Mouse (Mus musculus) C2C12 (cell line): Measurements from ENCODE around the gene Msi2. TPM values are rescaled to one million over a fixed set of nuclear protein-coding genes. Genes with fewer than 3 reads are reported as not detected.
A peak's percentile ranks its signal among the peaks of the same experiment; 100 is the strongest.

Experiments
- H3K27me3 ChIP-seq: one replicate; pipeline ENCODE4 v1.6.1; 2011; ENCODE audit not compliant: control insufficient read depth, insufficient read depth, insufficient read length
- H3K36me3 ChIP-seq: one replicate; pipeline ENCODE4 v1.6.1; 2011; ENCODE audit not compliant: control insufficient read depth, insufficient read depth
- H3K4me3 ChIP-seq: one replicate; pipeline ENCODE4 v1.5.1; 2011; ENCODE audit warnings: mild to moderate bottlenecking, control low read depth; ENCODE audit not compliant: poor library complexity, insufficient read depth, severe bottlenecking
- H3K79me2 ChIP-seq: one replicate; pipeline ENCODE4 v1.6.1; 2011; ENCODE audit not compliant: control insufficient read depth, insufficient read depth
- H3K79me3 ChIP-seq: one replicate; pipeline ENCODE4 v1.6.1; 2011; ENCODE audit warnings: low read depth, control low read depth
- H3ac ChIP-seq: one replicate; pipeline ENCODE3; 2011; ENCODE audit warnings: low read depth; ENCODE audit not compliant: control insufficient read depth, insufficient read length
- CEBPB ChIP-seq: IDR thresholded peaks from one replicate; pipeline ENCODE4 v1.6.1; 2011; ENCODE audit warnings: low read depth, mild to moderate bottlenecking, control low read depth, moderate library complexity
- CTCF ChIP-seq: IDR thresholded peaks from one replicate; pipeline ENCODE4 v1.5.1; 2011; ENCODE audit not compliant: control insufficient read depth, insufficient read depth, insufficient read length
- FOSL1 ChIP-seq: IDR thresholded peaks from one replicate; pipeline ENCODE4 v1.8.0; 2011; ENCODE audit warnings: mild to moderate bottlenecking, low read length; ENCODE audit not compliant: poor library complexity, insufficient read depth, severe bottlenecking
- MAX ChIP-seq: IDR thresholded peaks from one replicate; pipeline ENCODE4 v1.6.1; 2011; ENCODE audit warnings: mild to moderate bottlenecking, control low read depth
- MYOD1 ChIP-seq: IDR thresholded peaks from one replicate; pipeline ENCODE4 v1.6.1; 2011; ENCODE audit warnings: low read depth; ENCODE audit not compliant: control insufficient read depth, insufficient read length
- MYOG ChIP-seq: IDR thresholded peaks from one replicate; pipeline ENCODE4 v1.6.1; 2011; ENCODE audit not compliant: control insufficient read depth, insufficient read length; ENCODE audit errors: extremely low read depth
- USF1 ChIP-seq: IDR thresholded peaks from one replicate; pipeline ENCODE4 v1.6.1; 2011; ENCODE audit warnings: low read depth, mild to moderate bottlenecking, control low read depth, moderate library complexity
- polyA plus RNA-seq: library from polyadenylated mRNA; unstranded; fragments of >200 nt; fragmentation: generic; extraction: Trizol; gene quantifications from one replicate; pipeline ENCODE4 v1.2.1, GENCODE M21; 2012; ENCODE audit warnings: missing spikeins

Msi2 gene
- polyA plus RNA-seq, 1 experiment, result 8.4 TPM

DNA sequence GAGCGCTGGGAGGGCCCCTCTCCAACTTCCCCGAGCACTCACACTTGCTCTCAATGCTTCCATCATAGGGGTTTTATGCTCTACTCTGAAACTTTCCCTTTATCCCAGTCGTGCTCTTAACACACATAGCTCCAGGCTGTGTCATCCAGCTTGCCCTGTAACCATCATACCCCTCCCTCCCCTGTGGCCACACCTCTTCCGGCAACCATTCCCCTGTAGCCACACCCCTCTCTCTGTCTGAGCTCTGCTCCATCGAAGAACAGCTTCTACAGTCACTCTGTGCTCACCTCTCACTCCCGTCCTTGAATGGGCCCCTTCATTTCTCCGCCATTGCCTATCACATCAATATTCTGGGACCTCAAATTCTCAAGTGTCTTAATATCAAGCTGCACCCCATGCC, 219.8 kb downstream of the Msi2 start:
- no peak for TF ChIP-seq FOSL1
- TF ChIP-seq CEBPB, result no peak
- TF ChIP-seq MYOD1, result no peak
- no peak for TF ChIP-seq USF1
- TF ChIP-seq MAX, result no peak
- no peak for TF ChIP-seq CTCF
- TF ChIP-seq MYOG, result no peak
- no peaks in the 10 kb centered on the region for H3K79me2 ChIP-seq
- H3K4me3 ChIP-seq, result no peak overlapping the region
- H3K27me3 ChIP-seq, result no peaks in the 10 kb centered on the region
- H3ac ChIP-seq, result no peak overlapping the region
- no peaks in the 10 kb centered on the region for H3K79me3 ChIP-seq
- no peaks in the 10 kb centered on the region for H3K36me3 ChIP-seq

DNA sequence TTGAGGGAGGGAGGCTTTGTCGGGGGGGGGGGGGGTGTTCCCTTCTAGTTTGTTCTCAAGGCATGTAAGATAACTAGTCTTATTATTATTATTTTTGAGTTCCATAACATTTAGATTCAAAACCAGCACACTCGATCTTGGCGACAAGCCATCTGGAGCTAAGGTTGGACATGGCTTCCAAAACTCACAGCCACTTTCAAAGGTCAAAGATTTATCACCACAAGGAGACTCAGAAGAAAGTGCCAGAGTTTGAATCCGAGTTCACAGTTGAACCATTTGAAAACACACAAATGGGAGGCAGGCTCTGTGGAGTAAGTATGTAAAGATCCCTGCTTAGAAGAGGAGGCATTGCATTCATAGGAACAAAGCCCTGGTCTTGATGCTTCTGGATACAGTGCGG, 221.9 kb downstream of the Msi2 start:
- Histone ChIP-seq H3K27me3 (no peaks in the 10 kb centered on the region), H3K79me3 (peaks cover 1% of the 10 kb centered on the region), H3K36me3 (no peaks in the 10 kb centered on the region), H3K79me2 (no peaks in the 10 kb centered on the region), H3K4me3 (no peak overlapping the region), H3ac (no peak overlapping the region)
- no peak for TF ChIP-seq MYOG
- TF ChIP-seq MYOD1, result no peak
- no peak for TF ChIP-seq USF1
- TF ChIP-seq CTCF, result no peak
- TF ChIP-seq FOSL1, result no peak

- H3K79me3 ChIP-seq, result peaks cover 1% of the 10 kb centered on the region
- no peaks in the 10 kb centered on the region for H3K27me3 ChIP-seq
- no peak overlapping the region for H3K4me3 ChIP-seq
- H3K36me3 ChIP-seq, result no peaks in the 10 kb centered on the region
- H3ac ChIP-seq, result no peak overlapping the region
- TF ChIP-seq FOSL1 (no peak), USF1 (peak; percentile 69), MYOG (no peak), MAX (peak; percentile 83), CTCF (no peak), CEBPB (no peak), MYOD1 (peak; percentile 86)
- H3K79me2 ChIP-seq, result no peaks in the 10 kb centered on the region
Observed at GRCm38 (mm10) chr11:88495759-88496158, 222.6 kb downstream of the Msi2 start.

DNA sequence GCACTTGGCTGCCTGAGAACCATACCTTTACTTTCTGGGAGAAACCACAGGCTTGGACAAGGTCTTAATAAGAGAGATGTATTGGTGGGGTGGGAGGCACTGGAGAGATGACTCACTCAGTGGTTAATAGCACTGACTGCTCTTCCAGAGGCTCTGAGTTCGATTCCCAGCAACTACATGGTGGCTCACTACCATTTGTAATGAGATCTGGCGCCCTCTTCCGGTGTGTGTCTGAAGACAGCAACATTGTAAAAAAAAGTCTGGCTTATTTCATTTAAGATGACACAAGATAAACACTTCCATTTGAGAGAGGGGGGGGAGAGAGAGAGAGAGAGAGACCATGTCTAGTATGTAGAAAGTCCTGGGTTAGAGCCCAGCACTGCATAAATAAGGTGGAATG, 223.3 kb downstream of the Msi2 start:
- no peaks in the 10 kb centered on the region for H3K79me2 ChIP-seq
- H3K27me3 ChIP-seq, result no peaks in the 10 kb centered on the region
- peaks cover 1% of the 10 kb centered on the region for H3K79me3 ChIP-seq
- no peaks in the 10 kb centered on the region for H3K36me3 ChIP-seq
- TF ChIP-seq MAX, result no peak
- TF ChIP-seq CEBPB, result no peak
- TF ChIP-seq MYOD1, result no peak
- TF ChIP-seq CTCF, result no peak
- TF ChIP-seq USF1, result no peak
- no peak for TF ChIP-seq FOSL1
- no peak for TF ChIP-seq MYOG
- H3K4me3 ChIP-seq, result no peak overlapping the region
- no peak overlapping the region for H3ac ChIP-seq

DNA sequence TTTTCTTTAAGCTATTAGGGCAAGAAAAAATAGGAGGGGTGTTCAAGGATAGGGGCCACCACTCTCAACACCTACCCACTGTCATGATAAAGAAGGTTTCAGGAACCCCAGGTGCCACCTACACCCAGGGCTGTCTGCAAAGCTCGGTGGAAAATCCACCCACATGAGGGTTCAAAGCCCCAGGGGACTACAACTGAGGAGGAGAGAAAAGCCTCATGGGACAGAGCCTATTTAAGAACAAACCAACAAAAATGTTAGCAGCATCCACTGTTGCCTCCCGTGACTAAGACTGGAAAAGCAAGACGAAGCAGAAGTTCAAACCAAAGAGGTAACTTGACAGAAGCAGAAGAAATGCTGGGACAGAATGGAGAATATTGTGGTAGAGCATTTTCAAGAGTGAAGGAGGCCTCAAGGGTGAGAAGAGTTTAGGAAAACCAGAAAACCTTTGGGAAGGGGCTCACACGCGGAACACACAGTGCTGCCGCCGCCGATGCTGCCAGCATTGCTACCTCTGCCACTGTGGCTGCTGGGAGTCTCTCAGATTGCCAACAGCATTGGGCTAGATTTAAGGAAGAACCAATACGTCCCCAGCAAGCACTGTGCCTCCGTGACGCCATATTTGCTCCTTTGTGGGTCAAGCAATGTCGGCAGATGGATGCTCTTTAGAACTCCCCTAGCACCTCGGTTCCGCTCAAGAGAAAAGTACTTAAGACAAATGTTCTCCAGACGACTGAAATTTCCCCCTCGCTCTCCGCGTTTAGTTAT, 224.3 kb downstream of the Msi2 start:
- H3K36me3 ChIP-seq, result no peaks in the 10 kb centered on the region
- no peaks in the 10 kb centered on the region for H3K79me2 ChIP-seq
- H3ac ChIP-seq, result no peak overlapping the region
- peaks cover 1% of the 10 kb centered on the region for H3K79me3 ChIP-seq
- TF ChIP-seq CEBPB (no peak), MYOG (no peak), FOSL1 (no peak), CTCF (no peak), USF1 (no peak), MAX (no peak), MYOD1 (no peak)
- no peaks in the 10 kb centered on the region for H3K27me3 ChIP-seq
- no peak overlapping the region for H3K4me3 ChIP-seq
